Mouse (Mus musculus): ENCODE results near the gene Nf2. TPM values are rescaled to one million over a fixed set of nuclear protein-coding genes. Genes with fewer than 3 reads are reported as not detected.

Gene Nf2
- total and polyA plus RNA-seq, 3 experiments: 45.2 to 103 (median 50.7) TPM

GRCm38 (mm10) chr11:4730096-4730495 lies 119.2 kb downstream of the Nf2 start:
- H3K4me2 ChIP-seq (ENCODE audit: insufficient read depth, low read depth, poor library complexity, severe bottlenecking): no peak overlapping the region
- H3K4me3 ChIP-seq (replicated peaks in 1 of 3; ENCODE audit: low read depth in 2 of 3, low read length in 2 of 3, poor library complexity in 1 of 3): no peak overlapping the region
- dilution Hi-C loops (cut with MboI; ENCODE audit: extremely low pct_ligation_motif_present, extremely low pct_unique_long_range_greater_than_20kb, low sequenced_read_pairs): no loop called here
- no peaks in the 10 kb centered on the region for H3K79me2 ChIP-seq (replicated peaks; ENCODE audit: control insufficient read depth, extremely low read depth, insufficient read depth, poor library complexity, severe bottlenecking)
- no peak overlapping the region for H3K27ac ChIP-seq (ENCODE audit: insufficient read depth, low read depth)
- H3K9ac ChIP-seq (ENCODE audit: insufficient read depth, low read depth): no peak overlapping the region
- in situ Hi-C loops (cut with MboI; ENCODE audit: low pct_ligation_motif_present, low pct_unique_long_range_greater_than_20kb, low sequenced_read_pairs): no loop called here
- peaks cover 0 to 13% of the 10 kb centered on the region in 2 experiments; a peak in 2 of 4 replicates for H3K4me1 ChIP-seq (ENCODE audit: control insufficient read depth in 1 of 2, insufficient read depth in 2 of 2)
- TF ChIP-seq CTCF (conservative IDR thresholded peaks at IDR 0.05 in 1 of 2, IDR thresholded peaks at IDR 0.05 in 1 of 2; ENCODE audit: low read depth in 2 of 2, low read length in 2 of 2) (no peak), USF1 (IDR thresholded peaks at IDR 0.05; ENCODE audit: low read depth, low read length) (no peak), EP300 (IDR thresholded peaks at IDR 0.05; ENCODE audit: low read length) (no peak)
- DNase-seq (ENCODE audit: extremely low read depth): no peak
- H3K27me3 ChIP-seq (replicated peaks): no peaks in the 10 kb centered on the region
- no peaks in the 10 kb centered on the region for H3K9me3 ChIP-seq (replicated peaks; ENCODE audit: low read length)
- peaks cover 44 to 81% of the 10 kb centered on the region in 2 experiments for H3K36me3 ChIP-seq (replicated peaks in 1 of 2; ENCODE audit: control insufficient read depth in 1 of 2, insufficient read depth in 1 of 2, low read length in 1 of 2)

DNA sequence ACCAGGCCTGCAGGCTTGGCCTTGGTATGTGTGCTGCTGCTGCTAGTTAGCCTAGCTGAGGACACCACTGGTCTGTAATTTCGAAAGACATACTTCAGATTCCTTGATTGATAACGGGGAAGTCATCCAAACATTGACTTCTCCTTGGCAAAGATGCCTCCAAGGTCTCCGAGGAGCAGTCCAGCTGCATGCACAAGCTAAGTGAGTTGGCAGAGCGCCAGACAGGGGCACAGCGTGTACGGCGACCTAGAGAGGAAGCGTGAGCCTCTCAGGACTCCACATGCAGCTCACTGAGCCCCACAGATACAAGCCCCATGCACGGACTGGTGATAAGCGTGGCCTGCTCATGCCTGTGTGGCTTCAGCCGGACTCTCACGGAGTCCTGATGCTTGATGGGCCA lies 119.7 kb downstream of the Nf2 start:
- H3K4me1 ChIP-seq (ENCODE audit: control insufficient read depth in 1 of 2, insufficient read depth in 2 of 2): peaks cover 0 to 8% of the 10 kb centered on the region in 2 experiments; a peak in 2 of 4 replicates
- DNase-seq (ENCODE audit: extremely low read depth): no peak
- H3K79me2 ChIP-seq (replicated peaks; ENCODE audit: control insufficient read depth, extremely low read depth, insufficient read depth, poor library complexity, severe bottlenecking): no peaks in the 10 kb centered on the region
- no peak overlapping the region for H3K27ac ChIP-seq (ENCODE audit: insufficient read depth, low read depth)
- dilution Hi-C loops (cut with MboI; ENCODE audit: extremely low pct_ligation_motif_present, extremely low pct_unique_long_range_greater_than_20kb, low sequenced_read_pairs): no loop called here
- H3K9ac ChIP-seq (ENCODE audit: insufficient read depth, low read depth): no peak overlapping the region
- H3K36me3 ChIP-seq (replicated peaks in 1 of 2; ENCODE audit: control insufficient read depth in 1 of 2, insufficient read depth in 1 of 2, low read length in 1 of 2): peaks cover 49 to 81% of the 10 kb centered on the region in 2 experiments
- in situ Hi-C loops (cut with MboI; ENCODE audit: low pct_ligation_motif_present, low pct_unique_long_range_greater_than_20kb, low sequenced_read_pairs): no loop called here
- TF ChIP-seq MAFK (IDR thresholded peaks at IDR 0.05; ENCODE audit: insufficient replicate concordance, low read length) (no peak), CTCF (conservative IDR thresholded peaks at IDR 0.05 in 1 of 2, IDR thresholded peaks at IDR 0.05 in 1 of 2; ENCODE audit: low read depth in 2 of 2, low read length in 2 of 2) (no peak), USF1 (IDR thresholded peaks at IDR 0.05; ENCODE audit: low read depth, low read length) (no peak), CHD2 (IDR thresholded peaks at IDR 0.05; ENCODE audit: low read length) (no peak), JUN (IDR thresholded peaks at IDR 0.05; ENCODE audit: insufficient read depth, low read depth, low read length) (no peak), SIN3A (IDR thresholded peaks at IDR 0.05; ENCODE audit: low read length) (no peak), NRF1 (IDR thresholded peaks at IDR 0.05; ENCODE audit: low read depth, low read length) (no peak), ZNF384 (IDR thresholded peaks at IDR 0.05; ENCODE audit: low read depth, low read length) (no peak), RAD21 (IDR thresholded peaks at IDR 0.05; ENCODE audit: low read depth, low read length) (no peak), KAT2A (IDR thresholded peaks at IDR 0.05; ENCODE audit: insufficient replicate concordance, low read length) (no peak), MEF2A (IDR thresholded peaks at IDR 0.05; ENCODE audit: borderline replicate concordance, low read depth, low read length) (no peak), ZMIZ1 (IDR thresholded peaks at IDR 0.05; ENCODE audit: low read depth, low read length) (no peak), SMC3 (IDR thresholded peaks at IDR 0.05; ENCODE audit: low read depth, low read length) (no peak), POLR2AphosphoS2 (IDR thresholded peaks at IDR 0.05; ENCODE audit: low read depth, low read length) (no peak), POLR2A (IDR thresholded peaks at IDR 0.05; ENCODE audit: low read depth, low read length) (no peak), MAX (IDR thresholded peaks at IDR 0.05; ENCODE audit: low read length) (no peak), GABPA (IDR thresholded peaks at IDR 0.05; ENCODE audit: insufficient replicate concordance, low read depth, low read length) (no peak)
- no peak overlapping the region for H3K4me3 ChIP-seq (replicated peaks in 1 of 3; ENCODE audit: low read depth in 2 of 3, low read length in 2 of 3, poor library complexity in 1 of 3)
- no peaks in the 10 kb centered on the region for H3K9me3 ChIP-seq (replicated peaks; ENCODE audit: low read length)
- H3K4me2 ChIP-seq (ENCODE audit: insufficient read depth, low read depth, poor library complexity, severe bottlenecking): no peak overlapping the region
- H3K27me3 ChIP-seq (replicated peaks): no peaks in the 10 kb centered on the region

Measured in CH12.LX (cell line).